Mouse (Mus musculus): Measurements from ENCODE around the gene Znhit3. TPM values are rescaled to one million over a fixed set of nuclear protein-coding genes. Genes with fewer than 3 reads are reported as not detected.
A peak's percentile ranks its signal among the peaks of the same experiment; 100 is the strongest.

The Znhit3 gene
- polyA plus RNA-seq, 1 experiment from 2014 or later = 66.5 TPM

GRCm38 (mm10) chr11:84873042-84873833 lies 42.9 kb downstream of the Znhit3 start:
- no peak for ATAC-seq (ENCODE audit: insufficient number of reproducible peaks, insufficient read depth, low FRiP score, low TSS enrichment, low read depth)
- no peak overlapping the region for H3K27ac ChIP-seq
- no peak overlapping the region for H3K4me3 ChIP-seq (replicated peaks)
- no peaks in the 10 kb centered on the region for H3K27me3 ChIP-seq
- no peaks in the 10 kb centered on the region for H3K9me3 ChIP-seq
- 80% methylated on average over 1 of the region's 1 CpGs for WGBS
- H3K36me3 ChIP-seq = peaks cover 4% of the 10 kb centered on the region; the same call in 1 of the 2 replicates
- H3K4me1 ChIP-seq (replicated peaks) = peaks cover 10% of the 10 kb centered on the region
- no peak overlapping the region for H3K4me2 ChIP-seq
- no peak overlapping the region for H3K9ac ChIP-seq (replicated peaks)

GRCm38 (mm10) chr11:84871548-84872069 lies 44.6 kb downstream of the Znhit3 start:
- peak overlapping the region; percentile 70 for H3K4me2 ChIP-seq
- no peaks in the 10 kb centered on the region for H3K9me3 ChIP-seq
- ATAC-seq (ENCODE audit: insufficient number of reproducible peaks, insufficient read depth, low FRiP score, low TSS enrichment, low read depth) = no peak
- peak overlapping the region; percentile 93 for H3K4me3 ChIP-seq (replicated peaks)
- H3K9ac ChIP-seq (replicated peaks) = peak overlapping the region; percentile 96
- H3K27me3 ChIP-seq = no peaks in the 10 kb centered on the region
- H3K4me1 ChIP-seq (replicated peaks) = peaks cover 20% of the 10 kb centered on the region
- H3K36me3 ChIP-seq = no peaks in the 10 kb centered on the region
- WGBS = 76% methylated on average over 4 of the region's 4 CpGs
- peak overlapping the region; percentile 98 for H3K27ac ChIP-seq

- Histone ChIP-seq H3K4me1 (replicated peaks) (peaks cover 20% of the 10 kb centered on the region), H3K4me2 (peak overlapping the region; percentile 70), H3K27me3 (no peaks in the 10 kb centered on the region), H3K4me3 (replicated peaks) (peak overlapping the region; percentile 93), H3K9ac (replicated peaks) (peak overlapping the region; percentile 96), H3K36me3 (no peaks in the 10 kb centered on the region), H3K9me3 (no peaks in the 10 kb centered on the region), H3K27ac (peak overlapping the region; percentile 98)
- ATAC-seq (ENCODE audit: insufficient number of reproducible peaks, insufficient read depth, low FRiP score, low TSS enrichment, low read depth) = peak; percentile 19; the same call in 1 of the 2 replicates
- 3% methylated on average over 10 of the region's 10 CpGs for WGBS
Observed at GRCm38 (mm10) chr11:84871046-84871445, 45.1 kb downstream of the Znhit3 start.

- Histone ChIP-seq H3K9me3 (no peaks in the 10 kb centered on the region), H3K27me3 (no peaks in the 10 kb centered on the region), H3K9ac (replicated peaks) (peak within 1 kb of the TSS; percentile 96), H3K4me1 (replicated peaks) (peaks cover 20% of the 10 kb centered on the region), H3K27ac (peak within 1 kb of the TSS; percentile 98), H3K36me3 (no peaks in the 10 kb centered on the region), H3K4me2 (peak within 1 kb of the TSS; percentile 70), H3K4me3 (replicated peaks) (peak within 1 kb of the TSS; percentile 93)
- WGBS = under 1% methylated on average over 46 of the region's 62 CpGs
- peak; percentile 90 for ATAC-seq (ENCODE audit: insufficient number of reproducible peaks, insufficient read depth, low FRiP score, low TSS enrichment, low read depth)
Observed at GRCm38 (mm10) chr11:84870337-84871043, 45.7 kb downstream of the Znhit3 start, which contains the start of gene Ggnbp2. Gene Ggnbp2, minus strand, starts transcription at chr11:84870817.

- no peaks in the 10 kb centered on the region for H3K27me3 ChIP-seq
- peak overlapping the region; percentile 68 for H3K4me2 ChIP-seq
- peak overlapping the region; percentile 93 for H3K9ac ChIP-seq (replicated peaks)
- H3K27ac ChIP-seq = peak overlapping the region; percentile 98
- under 1% methylated on average over 44 of the region's 61 CpGs for WGBS
- no peaks in the 10 kb centered on the region for H3K36me3 ChIP-seq
- no peaks in the 10 kb centered on the region for H3K9me3 ChIP-seq
- peak overlapping the region; percentile 93 for H3K4me3 ChIP-seq (replicated peaks)
- ATAC-seq (ENCODE audit: insufficient number of reproducible peaks, insufficient read depth, low FRiP score, low TSS enrichment, low read depth) = peak; percentile 75
- peaks cover 20% of the 10 kb centered on the region for H3K4me1 ChIP-seq (replicated peaks)
Observed at GRCm38 (mm10) chr11:84869537-84870232, 46.5 kb downstream of the Znhit3 start.

GRCm38 (mm10) chr11:84868786-84869259 lies 47.3 kb downstream of the Znhit3 start:
- no peaks in the 10 kb centered on the region for H3K27me3 ChIP-seq
- H3K36me3 ChIP-seq = no peaks in the 10 kb centered on the region; the same call in 1 of the 2 replicates
- H3K4me1 ChIP-seq (replicated peaks) = peaks cover 20% of the 10 kb centered on the region
- ATAC-seq (ENCODE audit: insufficient number of reproducible peaks, insufficient read depth, low FRiP score, low TSS enrichment, low read depth) = no peak
- peak overlapping the region; percentile 98; the same call in 1 of the 2 replicates for H3K27ac ChIP-seq
- H3K4me2 ChIP-seq = peak overlapping the region; percentile 68
- peak overlapping the region; percentile 93 for H3K4me3 ChIP-seq (replicated peaks)
- H3K9ac ChIP-seq (replicated peaks) = peak overlapping the region; percentile 93
- 14% methylated on average over 7 of the region's 7 CpGs for WGBS
- no peaks in the 10 kb centered on the region for H3K9me3 ChIP-seq

- H3K4me3 ChIP-seq (replicated peaks) = no peak overlapping the region
- H3K9ac ChIP-seq (replicated peaks) = no peak overlapping the region
- peaks cover 20% of the 10 kb centered on the region for H3K4me1 ChIP-seq (replicated peaks)
- no peaks in the 10 kb centered on the region; the same call in 1 of the 2 replicates for H3K36me3 ChIP-seq
- H3K27me3 ChIP-seq = no peaks in the 10 kb centered on the region
- WGBS = 84% methylated on average over 2 of the region's 2 CpGs
- no peak overlapping the region for H3K27ac ChIP-seq
- no peak for ATAC-seq (ENCODE audit: insufficient number of reproducible peaks, insufficient read depth, low FRiP score, low TSS enrichment, low read depth)
- peak overlapping the region; percentile 18 for H3K4me2 ChIP-seq
- H3K9me3 ChIP-seq = no peaks in the 10 kb centered on the region
Observed at GRCm38 (mm10) chr11:84867586-84867985, 48.6 kb downstream of the Znhit3 start.

GRCm38 (mm10) chr11:84865268-84865667 lies 50.9 kb downstream of the Znhit3 start:
- Histone ChIP-seq H3K27me3 (no peaks in the 10 kb centered on the region), H3K4me1 (replicated peaks) (peaks cover 17% of the 10 kb centered on the region), H3K9ac (replicated peaks) (no peak overlapping the region), H3K9me3 (no peaks in the 10 kb centered on the region), H3K4me3 (replicated peaks) (no peak overlapping the region), H3K36me3 (peaks cover 16% of the 10 kb centered on the region), H3K27ac (no peak overlapping the region), H3K4me2 (no peak overlapping the region)
- no peak for ATAC-seq (ENCODE audit: insufficient number of reproducible peaks, insufficient read depth, low FRiP score, low TSS enrichment, low read depth)
- 49% methylated on average over 2 of the region's 2 CpGs for WGBS
